Mouse (Mus musculus) small intestine, adult 2 months (tissue): ENCODE results near the gene Lta.

Source experiments
- CTCF ChIP-seq: fragments of 200-500 bp; IDR thresholded peaks from 2 replicates; pipeline ENCODE4 v1.5.1; 2012; ENCODE audit warnings: low read depth, mild to moderate bottlenecking, control low read depth, inconsistent platforms, low read length, moderate library complexity, mixed read lengths; ENCODE audit not compliant: insufficient replicate concordance, insufficient read length; ENCODE audit errors: extremely low read depth
- POLR2A ChIP-seq: fragments of 200-500 bp; IDR thresholded peaks from 2 replicates; pipeline ENCODE4 v1.6.1; 2012; ENCODE audit warnings: low read depth, mild to moderate bottlenecking, control low read depth, inconsistent platforms, low read length, moderate library complexity

- TF ChIP-seq POLR2A: peak; percentile 71
- no peak for TF ChIP-seq CTCF
Measured at GRCm38 (mm10) chr17:35235614-35236389, 30.7 kb upstream of the Lta start, which contains the start of gene Nfkbil1.
